11 mouse cellular contexts compared by ENCODE assay signal in the genomic region with DNA sequence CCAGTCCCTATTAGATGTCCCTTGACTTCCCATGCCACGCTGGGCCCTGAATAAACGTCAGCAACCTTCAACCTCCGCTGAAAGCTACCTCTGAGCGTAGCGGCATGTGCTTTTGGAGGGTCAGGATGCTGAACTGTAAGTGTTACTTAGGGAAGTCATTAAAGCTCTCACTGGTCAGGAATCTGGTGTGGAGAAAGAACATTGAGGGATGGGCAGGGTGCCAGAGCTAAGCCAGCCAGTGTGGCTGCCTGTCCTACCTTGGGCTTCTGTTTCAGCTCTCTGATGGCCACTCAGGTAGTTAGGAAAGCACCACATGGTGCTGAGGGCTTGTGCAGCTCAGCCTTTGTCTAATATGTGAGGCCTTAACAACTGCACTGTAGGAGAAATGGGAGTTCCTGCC. TPM values are rescaled to one million over a fixed set of nuclear protein-coding genes. Genes with fewer than 3 reads are reported as not detected.
DNase-seq lines count a peak whose midpoint lies in the region; ATAC-seq and TF ChIP-seq lines count a peak whose summit lies in the region.
"Had no signal": no experiment of that assay in that cellular context is flagged by ENCODE, and none has a peak within 500 bp of the region (broad histone marks: within the 10 kb centered on the region; RNA-seq: fewer than 3 reads in every experiment).

No protein-coding gene starts in this region.

- peak overlapping the region; percentile 5; the same call in 1 of the 2 replicates for H3K9ac ChIP-seq in forebrain, embryonic 11.5 days (ENCODE audit: low read length)
- no peak overlapping the region for H3K9ac ChIP-seq in forebrain, postnatal 0 days
- H3K9ac ChIP-seq in embryonic facial prominence, embryonic 13.5 days: peak overlapping the region; percentile 94
- H3K9ac ChIP-seq in liver, postnatal 0 days (replicated peaks): no peak overlapping the region; the same call in 1 of the 2 replicates

- H3K27me3 ChIP-seq in forebrain, embryonic 11.5 days (ENCODE audit: control insufficient read depth, insufficient read depth, low read length): no peaks in the 10 kb centered on the region
- H3K27me3 ChIP-seq in forebrain, postnatal 0 days (ENCODE audit: insufficient read depth, low read length): no peaks in the 10 kb centered on the region
- H3K27me3 ChIP-seq in embryonic facial prominence, embryonic 13.5 days: no peaks in the 10 kb centered on the region
- no peaks in the 10 kb centered on the region for H3K27me3 ChIP-seq in liver, postnatal 0 days (ENCODE audit: insufficient read depth, low read length)

- TF ChIP-seq CTCF in forebrain, postnatal 0 days (IDR thresholded peaks at IDR 0.05; ENCODE audit: low read depth): no peak
- no peak for TF ChIP-seq CTCF in left cerebral cortex, adult 2 months (IDR thresholded peaks at IDR 0.05)
- TF ChIP-seq CTCF in liver, postnatal 0 days (IDR thresholded peaks at IDR 0.05; ENCODE audit: low read depth): no peak

- H3K27ac ChIP-seq in forebrain, embryonic 11.5 days (ENCODE audit: low read depth, low read length): no peak overlapping the region
- no peak overlapping the region for H3K27ac ChIP-seq in forebrain, postnatal 0 days (ENCODE audit: low read depth, low read length)
- H3K27ac ChIP-seq in left cerebral cortex, adult 2 months: peak overlapping the region; percentile 53; the same call in 1 of the 2 replicates
- H3K27ac ChIP-seq in embryonic facial prominence, embryonic 13.5 days: no peak overlapping the region
- no peak overlapping the region for H3K27ac ChIP-seq in liver, postnatal 0 days (ENCODE audit: low read depth)

- WGBS in forebrain, embryonic 11.5 days: 58% methylated on average over 5 of the region's 5 CpGs
- 64% methylated on average over 5 of the region's 5 CpGs for WGBS in forebrain, postnatal 0 days
- 69% methylated on average over 5 of the region's 5 CpGs for WGBS in embryonic facial prominence, embryonic 13.5 days
- 81% methylated on average over 5 of the region's 5 CpGs for WGBS in liver, postnatal 0 days (ENCODE audit: insufficient replicate concordance)

- H3K4me3 ChIP-seq in forebrain, embryonic 11.5 days (ENCODE audit: low read depth, low read length): peak overlapping the region; percentile 80
- no peak overlapping the region for H3K4me3 ChIP-seq in forebrain, postnatal 0 days (ENCODE audit: low read depth, low read length)
- peak overlapping the region; percentile 99 for H3K4me3 ChIP-seq in left cerebral cortex, adult 2 months
- peak overlapping the region; percentile 80 for H3K4me3 ChIP-seq in embryonic facial prominence, embryonic 13.5 days
- H3K4me3 ChIP-seq in liver, postnatal 0 days (ENCODE audit: low read depth, low read length): peak overlapping the region; percentile 95

- no peak for TF ChIP-seq EP300 in liver, postnatal 0 days (IDR thresholded peaks at IDR 0.05; ENCODE audit: low read depth)

- intact Hi-C loops in left cerebral cortex, adult 2 months (cut with DNase I): no loop called here
- intact Hi-C loops in left cerebral cortex, postnatal 36 days (cut with DNase I): no loop called here

- H3K4me1 ChIP-seq in forebrain, embryonic 11.5 days (replicated peaks; ENCODE audit: control insufficient read depth, insufficient read depth, low read length): peaks cover 27% of the 10 kb centered on the region
- H3K4me1 ChIP-seq in forebrain, postnatal 0 days (ENCODE audit: insufficient read depth): peaks cover 7% of the 10 kb centered on the region; the same call in 1 of the 2 replicates
- H3K4me1 ChIP-seq in embryonic facial prominence, embryonic 13.5 days: peaks cover 80% of the 10 kb centered on the region
- peaks cover 57% of the 10 kb centered on the region for H3K4me1 ChIP-seq in liver, postnatal 0 days (ENCODE audit: insufficient read depth)

- H3K36me3 ChIP-seq in forebrain, embryonic 11.5 days (ENCODE audit: control insufficient read depth, insufficient read depth, low read length): no peaks in the 10 kb centered on the region; the same call in 1 of the 2 replicates
- H3K36me3 ChIP-seq in forebrain, postnatal 0 days (ENCODE audit: insufficient read depth): no peaks in the 10 kb centered on the region
- peaks cover 2% of the 10 kb centered on the region; the same call in 1 of the 2 replicates for H3K36me3 ChIP-seq in embryonic facial prominence, embryonic 13.5 days
- peaks cover 15% of the 10 kb centered on the region for H3K36me3 ChIP-seq in liver, postnatal 0 days (replicated peaks; ENCODE audit: insufficient read depth, low read length)

- ATAC-seq in forebrain, embryonic 11.5 days (replicated peaks; ENCODE audit: low FRiP score): no peak
- ATAC-seq in forebrain, postnatal 0 days: no peak
- ATAC-seq in embryonic facial prominence, embryonic 13.5 days (ENCODE audit: insufficient number of reproducible peaks, insufficient read depth, low FRiP score, low TSS enrichment, low read depth): no peak
- no peak for ATAC-seq in liver, postnatal 0 days
- ATAC-seq: activated CD4-positive, CD25-positive, alpha-beta regulatory T cell, adult 4 months had no signal

- no peaks in the 10 kb centered on the region for H3K9me3 ChIP-seq in forebrain, embryonic 11.5 days (ENCODE audit: control insufficient read depth, low read length)
- H3K9me3 ChIP-seq in forebrain, postnatal 0 days (ENCODE audit: low read length): no peaks in the 10 kb centered on the region
- H3K9me3 ChIP-seq in embryonic facial prominence, embryonic 13.5 days: no peaks in the 10 kb centered on the region
- H3K9me3 ChIP-seq in liver, postnatal 0 days (ENCODE audit: low read length): no peaks in the 10 kb centered on the region

- DNase-seq in forebrain, embryonic 11.5 days (ENCODE audit: low spot score): no peak
- DNase-seq in forebrain, postnatal 0 days: no peak
- no peak for DNase-seq in left cerebral cortex, adult 2 months (ENCODE audit: extremely low spot score in 1 of 2, low spot score in 2 of 2)
- no peak for DNase-seq in left cerebral cortex, postnatal 36 days (ENCODE audit: low spot score in 2 of 2)
- DNase-seq in liver, postnatal 0 days: no peak
- no peak for DNase-seq in adrenal gland, postnatal 36 days
- DNase-seq in c-Kit-positive CD71-positive TER-119-positive erythroid progenitor cells, embryonic 14.5 days (ENCODE audit: low spot score): no peak
- DNase-seq: cerebellum, adult 8-10 months; gastrocnemius, postnatal 14 days had no signal

- H3K4me2 ChIP-seq in forebrain, embryonic 11.5 days (ENCODE audit: low read depth, low read length, severe bottlenecking): peak overlapping the region; percentile 82; the same call in 1 of the 2 replicates
- H3K4me2 ChIP-seq in forebrain, postnatal 0 days (ENCODE audit: low read depth): no peak overlapping the region
- peak overlapping the region; percentile 73 for H3K4me2 ChIP-seq in embryonic facial prominence, embryonic 13.5 days
- H3K4me2 ChIP-seq in liver, postnatal 0 days (ENCODE audit: low read depth, low read length): peak overlapping the region; percentile 92

RNA-seq across cellular contexts. Expression of a gene that starts 2.9 kb away (rescaled TPM):
- 171 and 181 TPM in 2 replicates for polyA plus RNA-seq in forebrain, embryonic 11.5 days (2014; fragmentation: Nextera tagmentation; extraction: Ambion mirVana)
- 53.6 and 64.8 TPM in 2 replicates for total RNA-seq in forebrain, postnatal 0 days (2014; rRNA removed)
- 41.4 and 43.1 TPM in 2 replicates for polyA plus RNA-seq in forebrain, postnatal 0 days (2015; fragmentation: Nextera tagmentation; extraction: Ambion mirVana)
- 100 to 1,000 TPM in 1 of 2 experiments, 10 to 100 TPM in 1; 92.2 to 127 TPM for total RNA-seq in left cerebral cortex, adult 2 months (2021)
- total RNA-seq in left cerebral cortex, postnatal 36 days (2021): 100 to 1,000 TPM; 107 to 126 TPM
- polyA plus RNA-seq in embryonic facial prominence, embryonic 13.5 days (2015; fragmentation: Nextera tagmentation; extraction: Ambion mirVana): 116 and 123 TPM in 2 replicates
- polyA plus RNA-seq in liver, postnatal 0 days (2015; fragmentation: Nextera tagmentation; extraction: Ambion mirVana): 25.4 and 29.6 TPM in 2 replicates
- 10 to 100 TPM; 19.8 to 20.2 TPM for total RNA-seq in adrenal gland, postnatal 36 days (2021)

Comparison
In these comparisons a context has a peak if more than half of its experiments do, and no peak if none do; other contexts are left out.
1. H3K9ac ChIP-seq: peak in forebrain, embryonic 11.5 days (single experiment) and embryonic facial prominence, embryonic 13.5 days (single experiment); none in forebrain, postnatal 0 days (single experiment) and liver, postnatal 0 days (single experiment).